ENCODE assay signal across 33 mouse cellular contexts in the genomic region with DNA sequence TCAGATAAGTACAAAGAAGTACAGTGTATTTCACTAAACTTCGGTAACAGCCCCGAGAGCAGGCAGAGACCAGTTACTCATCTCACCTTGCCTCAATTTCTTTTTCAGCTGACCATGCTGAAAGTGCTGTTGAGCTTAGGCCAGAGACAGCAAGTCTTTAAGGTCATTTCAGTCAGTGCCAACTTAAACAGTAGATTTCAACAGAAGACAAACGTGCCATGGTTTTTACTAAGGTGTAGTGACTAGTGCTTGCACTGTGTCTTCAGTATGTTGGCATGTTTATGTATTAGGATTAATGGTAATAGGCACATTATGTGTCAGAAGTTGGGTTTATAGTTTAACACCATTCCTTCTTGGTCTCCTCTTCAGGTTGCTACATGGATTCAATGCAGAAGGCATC.
"Had no signal": no experiment of that assay in that cellular context is flagged by ENCODE, and none has a peak within 500 bp of the region (broad histone marks: within the 10 kb centered on the region; RNA-seq: fewer than 3 reads in every experiment).

No protein-coding gene starts in this region.

- H3K4me1 ChIP-seq: hindbrain, embryonic 10.5 days; hindbrain, embryonic 12.5 days; hindbrain, embryonic 13.5 days; hindbrain, embryonic 15.5 days; intestine, embryonic 15.5 days; kidney, embryonic 15.5 days had no signal

- H3K9me3 ChIP-seq: heart, embryonic 13.5 days; heart, embryonic 15.5 days; hindbrain, embryonic 10.5 days; hindbrain, embryonic 12.5 days; hindbrain, embryonic 13.5 days; hindbrain, embryonic 15.5 days; intestine, embryonic 15.5 days; kidney, embryonic 15.5 days had no signal

- H3K9ac ChIP-seq: heart, embryonic 13.5 days; heart, embryonic 15.5 days; hindbrain, embryonic 12.5 days; hindbrain, embryonic 13.5 days; hindbrain, embryonic 14.5 days; hindbrain, embryonic 15.5 days; intestine, embryonic 15.5 days; kidney, embryonic 15.5 days had no signal

- H3K4me2 ChIP-seq: heart, embryonic 11.5 days; heart, embryonic 13.5 days; heart, embryonic 15.5 days; hindbrain, embryonic 12.5 days; hindbrain, embryonic 13.5 days; hindbrain, embryonic 14.5 days; hindbrain, embryonic 15.5 days; intestine, embryonic 15.5 days; kidney, embryonic 15.5 days had no signal

- H3K27me3 ChIP-seq: heart, embryonic 13.5 days; heart, embryonic 15.5 days; hindbrain, embryonic 12.5 days; hindbrain, embryonic 13.5 days; hindbrain, embryonic 15.5 days; intestine, embryonic 15.5 days; kidney, embryonic 15.5 days had no signal

- H3K4me3 ChIP-seq: heart, embryonic 13.5 days; heart, embryonic 15.5 days; hindbrain, embryonic 10.5 days; hindbrain, embryonic 12.5 days; hindbrain, embryonic 13.5 days; hindbrain, embryonic 15.5 days; intestine, embryonic 15.5 days; kidney, embryonic 15.5 days; layer of hippocampus, adult 2 months; left cerebral cortex, adult 2 months had no signal

- H3K27ac ChIP-seq: heart, embryonic 13.5 days; heart, embryonic 15.5 days; hindbrain, embryonic 10.5 days; hindbrain, embryonic 12.5 days; hindbrain, embryonic 13.5 days; hindbrain, embryonic 14.5 days; hindbrain, embryonic 15.5 days; hindbrain, postnatal 0 days; intestine, embryonic 15.5 days; kidney, embryonic 15.5 days; kidney, postnatal 0 days; layer of hippocampus, adult 2 months; left cerebral cortex, adult 2 months had no signal

- ATAC-seq: hindbrain, embryonic 16.5 days; hindbrain, postnatal 0 days; intestine, embryonic 15.5 days; intestine, embryonic 16.5 days; intestine, postnatal 0 days had no signal

- DNase-seq: heart, postnatal 10 days; heart, postnatal 14 days; heart, postnatal 36 days; heart, postnatal 4 days; kidney, adult 11 months; kidney, adult 18-20 months; kidney, adult 2 months; kidney, adult 8-10 months; kidney, adult 9 months; kidney, postnatal 10 days; kidney, postnatal 14 days; kidney, postnatal 25 days; kidney, postnatal 36 days; kidney, postnatal 4 days; layer of hippocampus, adult 9-11 months; layer of hippocampus, postnatal 36 days had no signal
